In the genomic region with DNA sequence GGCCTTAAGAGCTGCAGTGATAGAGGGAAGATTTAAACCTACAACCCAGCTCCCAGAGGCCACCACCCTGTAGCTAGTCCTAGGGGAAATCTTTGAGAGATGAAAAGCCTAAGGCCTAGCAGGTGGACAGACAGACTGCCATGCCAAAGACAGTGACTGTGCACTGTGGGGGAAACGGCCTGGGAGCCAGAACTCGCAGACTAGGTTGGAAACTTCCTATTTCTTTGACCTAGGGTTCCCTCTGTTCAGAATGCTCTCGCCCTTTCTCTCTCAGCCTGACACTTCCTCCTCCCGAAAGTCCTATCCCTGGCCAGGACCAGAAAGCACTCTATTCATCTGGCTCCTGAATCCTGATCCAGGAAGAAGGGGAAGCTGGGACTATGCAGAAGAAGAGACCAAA, we compare ENCODE assay signal across 23 mouse cellular contexts. TPM values are rescaled to one million over a fixed set of nuclear protein-coding genes. Genes with fewer than 3 reads are reported as not detected.
DNase-seq lines count a peak whose midpoint lies in the region; ATAC-seq and TF ChIP-seq lines count a peak whose summit lies in the region.
"Had no signal": no experiment of that assay in that cellular context is flagged by ENCODE, and none has a peak within 500 bp of the region (broad histone marks: within the 10 kb centered on the region; RNA-seq: fewer than 3 reads in every experiment).

No protein-coding gene starts in this region.

- peak; percentile 20; the same call in 1 of the 2 replicates for ATAC-seq in granulocyte monocyte progenitor cell, adult 5-6 weeks (replicated peaks; ENCODE audit: poor library complexity, severe bottlenecking)
- ATAC-seq in midbrain, postnatal 0 days (ENCODE audit: low FRiP score), result no peak
- ATAC-seq: CD4-positive, CD25-positive, alpha-beta regulatory T cell, adult 4 months; forebrain, embryonic 13.5 days; forebrain, postnatal 0 days; intestine, embryonic 16.5 days had no signal

- no peaks in the 10 kb centered on the region for H3K4me1 ChIP-seq in liver, adult 2 months (ENCODE audit: control insufficient read depth, insufficient read depth, low read length)
- peaks cover 20% of the 10 kb centered on the region for H3K4me1 ChIP-seq in bone marrow macrophage, adult 2 months (ENCODE audit: control insufficient read depth, insufficient read depth, low read length)
- H3K4me1 ChIP-seq in midbrain, postnatal 0 days (ENCODE audit: insufficient read depth, low read length), result no peaks in the 10 kb centered on the region
- H3K4me1 ChIP-seq: embryonic facial prominence, embryonic 13.5 days; forebrain, embryonic 13.5 days; hindbrain, embryonic 15.5 days had no signal

- no peaks in the 10 kb centered on the region for H3K79me2 ChIP-seq in liver, adult 2 months (ENCODE audit: control insufficient read depth, insufficient read depth, low read length)

- H3K9ac ChIP-seq in liver, adult 2 months (ENCODE audit: low read depth, low read length), result no peak overlapping the region
- no peak overlapping the region for H3K9ac ChIP-seq in midbrain, postnatal 0 days (replicated peaks; ENCODE audit: low read length, poor library complexity, severe bottlenecking)
- H3K9ac ChIP-seq: embryonic facial prominence, embryonic 13.5 days; forebrain, embryonic 13.5 days; forebrain, postnatal 0 days; heart, embryonic 13.5 days; hindbrain, embryonic 15.5 days had no signal

- H3K9me3 ChIP-seq in midbrain, postnatal 0 days (ENCODE audit: low read length), result no peaks in the 10 kb centered on the region
- H3K9me3 ChIP-seq: hindbrain, embryonic 15.5 days had no signal

- intact Hi-C loops in gastrocnemius, adult 2 months (cut with DNase I), result no loop called here

- H3K27ac ChIP-seq in gastrocnemius, adult 2 months, result peak overlapping the region; percentile 9
- peak overlapping the region; percentile 37 for H3K27ac ChIP-seq in liver, adult 2 months (replicated peaks; ENCODE audit: insufficient read depth, low read depth, low read length)
- H3K27ac ChIP-seq in bone marrow macrophage, adult 2 months (ENCODE audit: insufficient read depth, low read depth, low read length), result peak overlapping the region; percentile 83
- no peak overlapping the region for H3K27ac ChIP-seq in midbrain, postnatal 0 days (ENCODE audit: low read depth, low read length)
- H3K27ac ChIP-seq: embryonic facial prominence, embryonic 13.5 days; forebrain, embryonic 13.5 days; heart, embryonic 13.5 days; hindbrain, embryonic 15.5 days had no signal

- no peaks in the 10 kb centered on the region for H3K36me3 ChIP-seq in liver, adult 2 months (ENCODE audit: control insufficient read depth, insufficient read depth, low read length)
- no peaks in the 10 kb centered on the region for H3K36me3 ChIP-seq in midbrain, postnatal 0 days (ENCODE audit: insufficient read depth, low read length)
- H3K36me3 ChIP-seq: embryonic facial prominence, embryonic 13.5 days; G1E; heart, embryonic 13.5 days; hindbrain, embryonic 15.5 days had no signal

- no peaks in the 10 kb centered on the region for H3K27me3 ChIP-seq in liver, adult 2 months (ENCODE audit: control insufficient read depth, insufficient read depth, low read length)
- no peaks in the 10 kb centered on the region for H3K27me3 ChIP-seq in midbrain, postnatal 0 days (ENCODE audit: insufficient read depth, low read length)
- H3K27me3 ChIP-seq: embryonic facial prominence, embryonic 13.5 days; forebrain, embryonic 13.5 days; hindbrain, embryonic 15.5 days had no signal

- no peak for TF ChIP-seq CTCF in gastrocnemius, adult 2 months (IDR thresholded peaks at IDR 0.05)
- no peak for TF ChIP-seq CTCF in liver, adult 2 months (IDR thresholded peaks at IDR 0.05; ENCODE audit: low read depth, low read length)
- no peak for TF ChIP-seq CTCF in bone marrow macrophage, adult 2 months (IDR thresholded peaks at IDR 0.05; ENCODE audit: low read depth, low read length)
- TF ChIP-seq CTCF in midbrain, postnatal 0 days (IDR thresholded peaks at IDR 0.05), result no peak

- DNase-seq in gastrocnemius, adult 2 months, result no peak
- no peak for DNase-seq in gastrocnemius, postnatal 4 days (ENCODE audit: low spot score in 2 of 2)
- peak; percentile 21 for DNase-seq in liver, adult 2 months (ENCODE audit: extremely low read depth, low read depth, low spot score)
- no peak for DNase-seq in liver
- no peak for DNase-seq in thymus, postnatal 14 days
- no peak for DNase-seq in midbrain, postnatal 0 days (ENCODE audit: low spot score)
- DNase-seq: adrenal gland, postnatal 14 days; B cell, adult 2 months; cerebellum, adult 8-10 months; cerebellum, postnatal 25 days; forebrain, postnatal 0 days; gastrocnemius, postnatal 25 days; heart, adult 18-20 months; heart, postnatal 14 days had no signal

- 74% methylated on average over 4 of the region's 4 CpGs for WGBS in liver, adult 2 months
- 78% methylated on average over 4 of the region's 4 CpGs for WGBS in midbrain, postnatal 0 days

- H3K4me2 ChIP-seq in midbrain, postnatal 0 days (ENCODE audit: low read depth, low read length, poor library complexity, severe bottlenecking), result no peak overlapping the region
- H3K4me2 ChIP-seq: embryonic facial prominence, embryonic 13.5 days; forebrain, embryonic 13.5 days; heart, embryonic 13.5 days; hindbrain, embryonic 15.5 days had no signal

- no peak for TF ChIP-seq POLR2A in liver, adult 2 months (IDR thresholded peaks at IDR 0.05; ENCODE audit: extremely low read depth, insufficient read depth, low read length)
- TF ChIP-seq POLR2A in bone marrow macrophage, adult 2 months (IDR thresholded peaks at IDR 0.05; ENCODE audit: borderline replicate concordance, low read depth, low read length), result no peak

- H3K4me3 ChIP-seq in gastrocnemius, adult 2 months, result no peak overlapping the region
- H3K4me3 ChIP-seq in liver, adult 2 months (ENCODE audit: insufficient read depth, low read depth, low read length), result no peak overlapping the region; the same call in 1 of the 2 replicates
- no peak overlapping the region for H3K4me3 ChIP-seq in bone marrow macrophage, adult 2 months (ENCODE audit: insufficient read depth, low read length)
- H3K4me3 ChIP-seq in midbrain, postnatal 0 days (ENCODE audit: low read depth, low read length), result no peak overlapping the region
- H3K4me3 ChIP-seq: embryonic facial prominence, embryonic 13.5 days; forebrain, embryonic 13.5 days; heart, embryonic 13.5 days; hindbrain, embryonic 15.5 days had no signal

RNA-seq across cellular contexts. Expression of a gene that starts 27.4 kb away (rescaled TPM):
- total RNA-seq in gastrocnemius, adult 2 months (2021), result 10 to 100 TPM; 14.3 to 17.3 TPM
- total RNA-seq in gastrocnemius, postnatal 4 days (2021), result 10 to 100 TPM; 51.5 to 52.8 TPM
- 0.65 and 1.6 TPM in 2 replicates for total RNA-seq in liver, adult 2 months (2014; rRNA removed)
- 1.0 and 1.2 TPM in 2 replicates for polyA plus RNA-seq in liver, adult 2 months (2012; rRNA removed)
- 47.3 and 52.2 TPM in 2 replicates for polyA plus RNA-seq in bone marrow macrophage, adult 2 months (2012; ENCODE audit: insufficient read depth, insufficient read length, missing spikeins)
- 0.30 TPM in 1 of 2 replicates, not detected in the other for total RNA-seq in granulocyte monocyte progenitor cell, adult 5-6 weeks (2014; fragmentation: Nextera tagmentation)
- 0.13 and 0.26 TPM in 2 replicates for total RNA-seq in granulocyte monocyte progenitor cell, adult 5-6 weeks (2017)
- 20.5 and 24.4 TPM in 2 replicates for total RNA-seq in midbrain, postnatal 0 days (2014; rRNA removed)
- 8.7 and 9.2 TPM in 2 replicates for polyA plus RNA-seq in midbrain, postnatal 0 days (2015; fragmentation: Nextera tagmentation; extraction: Ambion mirVana)
- polyA plus RNA-seq: G1E had no signal

RNA-seq across cellular contexts. Expression of a gene that starts 49.0 kb away (rescaled TPM):
- 10 to 100 TPM; 46.1 to 46.4 TPM for total RNA-seq in gastrocnemius, adult 2 months (2021)
- 1 to 10 TPM; 8.7 to 8.8 TPM for total RNA-seq in gastrocnemius, postnatal 4 days (2021)
- total RNA-seq in liver, adult 2 months (2014; rRNA removed), result 0.28 and 0.47 TPM in 2 replicates
- 1.2 and 1.6 TPM in 2 replicates for polyA plus RNA-seq in liver, adult 2 months (2012; rRNA removed)
- polyA plus RNA-seq in bone marrow macrophage, adult 2 months (2012; ENCODE audit: insufficient read depth, insufficient read length, missing spikeins), result 95.0 and 111 TPM in 2 replicates
- 1.5 and 1.6 TPM in 2 replicates for total RNA-seq in granulocyte monocyte progenitor cell, adult 5-6 weeks (2014; fragmentation: Nextera tagmentation)
- 1.6 and 4.0 TPM in 2 replicates for total RNA-seq in granulocyte monocyte progenitor cell, adult 5-6 weeks (2017)
- 162 and 220 TPM in 2 replicates for total RNA-seq in midbrain, postnatal 0 days (2014; rRNA removed)
- polyA plus RNA-seq in midbrain, postnatal 0 days (2015; fragmentation: Nextera tagmentation; extraction: Ambion mirVana), result 81.5 and 88.5 TPM in 2 replicates

RNA-seq across cellular contexts. Expression of a gene that starts 49.5 kb away (rescaled TPM):
- 10 to 100 TPM; 38.6 to 51.4 TPM for total RNA-seq in gastrocnemius, adult 2 months (2021)
- total RNA-seq in gastrocnemius, postnatal 4 days (2021), result 100 to 1,000 TPM; 475 to 533 TPM
- total RNA-seq in liver, adult 2 months (2014; rRNA removed), result 399 and 467 TPM in 2 replicates
- polyA plus RNA-seq in liver, adult 2 months (2012; rRNA removed), result 304 and 375 TPM in 2 replicates
- polyA plus RNA-seq in bone marrow macrophage, adult 2 months (2012; ENCODE audit: insufficient read depth, insufficient read length, missing spikeins), result 928 and 957 TPM in 2 replicates
- total RNA-seq in granulocyte monocyte progenitor cell, adult 5-6 weeks (2014; fragmentation: Nextera tagmentation), result 2,307 and 2,508 TPM in 2 replicates
- total RNA-seq in granulocyte monocyte progenitor cell, adult 5-6 weeks (2017), result 3,100 and 3,113 TPM in 2 replicates
- total RNA-seq in midbrain, postnatal 0 days (2014; rRNA removed), result 511 and 632 TPM in 2 replicates
- polyA plus RNA-seq in midbrain, postnatal 0 days (2015; fragmentation: Nextera tagmentation; extraction: Ambion mirVana), result 500 and 515 TPM in 2 replicates

Comparison
In these comparisons a context has a peak if more than half of its experiments do, and no peak if none do; other contexts are left out.
1. RNA of a gene that starts 49.0 kb away (total RNA-seq): 162 to 220 TPM in midbrain, postnatal 0 days and 46.1 to 46.4 TPM in gastrocnemius, adult 2 months; 8.7 to 8.8 TPM in gastrocnemius, postnatal 4 days, 1.5 to 4.0 TPM in granulocyte monocyte progenitor cell, adult 5-6 weeks and 0.28 to 0.47 TPM in liver, adult 2 months; every median in the first group is over 4 times any median in the second.